Mouse (Mus musculus): ENCODE data around the gene Gng3. TPM values are rescaled to one million over a fixed set of nuclear protein-coding genes. Genes with fewer than 3 reads are reported as not detected.
"Not testable (repeated sequence)": the region's sequence is repeated elsewhere in the genome, so short reads cannot be mapped to it uniquely, and the experiment has no call there.

Gng3 gene
- polyA plus RNA-seq, 1 experiment from 2014 or later, result 2.9 TPM

DNA sequence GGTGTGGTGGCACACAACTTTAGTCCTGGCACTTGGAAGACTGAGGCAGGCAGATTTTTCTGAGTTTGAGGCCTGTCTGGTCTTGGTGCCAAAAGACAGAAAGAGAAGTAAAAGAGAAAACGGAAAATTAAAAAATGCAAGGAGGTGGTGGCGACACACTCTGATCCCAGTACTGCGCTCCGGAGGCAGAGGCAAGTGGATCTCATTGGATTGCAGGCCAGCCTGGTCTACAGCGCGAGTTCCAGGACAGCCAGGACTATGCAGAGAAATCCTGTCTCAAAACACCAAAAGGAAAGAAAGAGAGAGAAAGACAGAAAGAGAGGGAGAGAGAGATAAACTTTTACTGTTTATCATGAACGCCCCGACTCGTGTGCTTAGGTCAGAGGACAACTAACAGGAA, 31.8 kb upstream of the Gng3 start:
- peak overlapping the region; percentile 93 for H3K9ac ChIP-seq
- H3K4me1 ChIP-seq (replicated peaks), result peaks cover 12% of the 10 kb centered on the region
- 43% methylated on average over 9 of the region's 9 CpGs for WGBS
- H3K9me3 ChIP-seq (replicated peaks), result no peaks in the 10 kb centered on the region
- no peaks in the 10 kb centered on the region for H3K27me3 ChIP-seq (replicated peaks)
- peaks cover 28% of the 10 kb centered on the region for H3K36me3 ChIP-seq
- H3K4me3 ChIP-seq, result peak overlapping the region; percentile 84
- peak overlapping the region; percentile 92 for H3K4me2 ChIP-seq
- peak; percentile 15 for ATAC-seq (ENCODE audit: insufficient number of reproducible peaks, low FRiP score)
- peak overlapping the region; percentile 76 for H3K27ac ChIP-seq (ENCODE audit: poor library complexity, severe bottlenecking)

DNA sequence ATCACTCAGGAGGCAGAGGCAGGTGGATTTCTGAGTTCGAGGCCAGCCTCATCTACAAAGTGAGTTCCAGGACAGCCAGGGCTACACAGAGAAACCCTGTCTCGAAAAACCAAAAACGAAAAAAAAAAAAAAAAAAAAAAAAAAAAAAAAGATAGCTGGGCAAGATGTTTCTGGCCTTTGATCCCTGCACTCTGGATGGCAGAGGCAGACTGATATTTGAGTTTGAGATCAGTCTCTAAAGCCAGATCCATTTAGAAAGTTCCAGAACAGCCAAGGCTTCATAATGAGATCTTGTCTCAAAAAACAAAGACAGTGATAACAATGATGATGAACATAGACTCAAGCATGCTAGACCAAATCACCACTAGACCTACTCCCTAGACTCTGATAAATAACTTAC, 31.4 kb upstream of the Gng3 start:
- Histone ChIP-seq H3K4me1 (replicated peaks) (peaks cover 12% of the 10 kb centered on the region), H3K36me3 (peaks cover 24% of the 10 kb centered on the region), H3K4me3 (peak overlapping the region; percentile 84), H3K4me2 (peak overlapping the region; percentile 92)
- not testable (repeated sequence) for H3K27ac ChIP-seq (ENCODE audit: poor library complexity, severe bottlenecking); H3K9me3 ChIP-seq (replicated peaks); H3K9ac ChIP-seq; ATAC-seq (ENCODE audit: insufficient number of reproducible peaks, low FRiP score); H3K27me3 ChIP-seq (replicated peaks)
- WGBS, result 74% methylated on average over 3 of the region's 3 CpGs

DNA sequence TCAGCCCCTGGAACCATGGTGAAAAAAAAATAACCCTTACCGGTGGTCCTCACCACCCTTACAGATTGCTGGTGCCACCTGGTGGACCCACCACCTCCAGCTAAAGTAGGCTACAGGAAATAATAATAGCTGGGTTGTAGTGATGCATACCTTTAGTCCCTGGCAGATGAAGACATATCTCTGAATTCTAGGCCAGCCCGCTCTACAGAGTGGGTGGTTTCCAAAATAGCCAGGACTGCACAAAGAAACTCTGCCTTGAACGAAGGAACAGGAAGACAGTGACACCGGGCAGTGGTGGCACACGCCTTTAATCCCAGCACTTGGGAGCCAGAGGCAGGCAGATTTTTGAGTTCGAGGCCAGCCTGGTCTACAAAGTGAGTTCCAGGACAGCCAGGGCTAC, 25.3 kb upstream of the Gng3 start:
- Histone ChIP-seq H3K4me1 (replicated peaks) (no peaks in the 10 kb centered on the region), H3K9me3 (replicated peaks) (no peaks in the 10 kb centered on the region), H3K4me3 (no peak overlapping the region), H3K4me2 (no peak overlapping the region), H3K27ac (ENCODE audit: poor library complexity, severe bottlenecking) (no peak overlapping the region), H3K9ac (no peak overlapping the region), H3K27me3 (replicated peaks) (no peaks in the 10 kb centered on the region), H3K36me3 (no peaks in the 10 kb centered on the region)
- ATAC-seq (ENCODE audit: insufficient number of reproducible peaks, low FRiP score), result no peak
- WGBS, result 73% methylated on average over 6 of the region's 6 CpGs

DNA sequence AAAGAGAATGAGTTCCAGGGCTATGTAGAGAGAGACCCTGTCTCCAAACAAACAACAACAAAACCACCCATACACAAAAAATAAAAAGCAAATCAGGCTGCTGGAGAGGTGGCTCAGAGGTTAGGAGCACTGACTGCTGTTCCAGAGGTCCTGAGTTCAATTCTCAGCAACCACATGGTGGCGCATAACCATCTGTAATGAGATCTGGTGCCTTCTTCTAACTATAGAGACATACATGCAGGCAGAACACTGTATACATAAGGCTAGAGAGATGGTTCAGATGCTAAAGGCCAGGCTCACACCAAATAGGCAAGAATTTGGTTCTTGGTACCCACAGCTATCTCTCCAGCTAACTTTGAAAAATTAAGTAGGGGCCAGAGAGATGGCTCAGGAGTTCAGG, 20.0 kb upstream of the Gng3 start:
- no peaks in the 10 kb centered on the region for H3K4me1 ChIP-seq (replicated peaks)
- H3K4me3 ChIP-seq, result no peak overlapping the region
- no peaks in the 10 kb centered on the region for H3K36me3 ChIP-seq
- WGBS, result 10% methylated on average over 1 of the region's 1 CpGs
- H3K9ac ChIP-seq, result no peak overlapping the region
- no peaks in the 10 kb centered on the region for H3K27me3 ChIP-seq (replicated peaks)
- H3K27ac ChIP-seq (ENCODE audit: poor library complexity, severe bottlenecking), result no peak overlapping the region
- H3K9me3 ChIP-seq (replicated peaks), result no peaks in the 10 kb centered on the region
- no peak for ATAC-seq (ENCODE audit: insufficient number of reproducible peaks, low FRiP score)
- H3K4me2 ChIP-seq, result no peak overlapping the region

DNA sequence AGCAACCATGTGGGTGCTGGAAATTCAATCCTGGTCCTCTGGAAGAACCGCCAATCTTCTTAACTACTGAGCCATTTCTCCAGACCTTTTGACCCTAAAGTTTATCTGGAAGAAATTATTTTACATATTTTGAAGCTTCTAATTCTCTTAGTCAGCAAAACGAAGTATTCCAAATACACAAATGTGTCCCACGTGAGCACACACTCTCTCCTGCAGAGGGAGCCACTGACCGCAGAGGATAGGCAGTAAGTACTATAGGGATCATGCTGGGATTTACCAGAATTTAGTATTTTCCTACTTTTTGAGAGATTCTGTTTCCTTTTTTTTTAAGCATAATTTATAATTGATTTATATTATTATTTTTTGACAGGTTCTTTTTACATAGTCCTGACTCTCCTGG, 18.7 kb upstream of the Gng3 start:
- Histone ChIP-seq H3K4me3 (no peak overlapping the region), H3K36me3 (no peaks in the 10 kb centered on the region), H3K9me3 (replicated peaks) (no peaks in the 10 kb centered on the region), H3K9ac (no peak overlapping the region), H3K27ac (ENCODE audit: poor library complexity, severe bottlenecking) (no peak overlapping the region), H3K27me3 (replicated peaks) (no peaks in the 10 kb centered on the region), H3K4me2 (no peak overlapping the region), H3K4me1 (replicated peaks) (no peaks in the 10 kb centered on the region)
- no peak for ATAC-seq (ENCODE audit: insufficient number of reproducible peaks, low FRiP score)
- 37% methylated on average over 4 of the region's 4 CpGs for WGBS

DNA sequence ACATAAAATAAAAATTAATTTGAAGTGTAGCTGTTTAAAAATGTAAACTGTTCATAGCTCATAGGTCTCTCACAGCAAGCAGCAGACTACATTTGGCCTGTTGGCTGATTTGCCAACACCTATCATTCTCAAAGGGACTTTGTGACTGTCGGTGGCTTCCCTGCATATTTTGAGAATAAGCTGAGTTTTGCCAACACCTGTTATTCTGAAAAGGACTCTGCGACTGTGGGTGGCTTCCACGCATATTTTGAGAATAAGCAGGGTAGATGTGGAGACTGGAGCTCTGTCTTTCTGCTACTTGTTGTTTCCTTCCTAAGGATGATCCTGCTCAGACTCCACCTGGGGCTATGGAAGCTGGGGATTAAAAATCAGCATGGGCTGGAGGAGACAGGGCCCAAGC, 14.1 kb upstream of the Gng3 start:
- H3K4me1 ChIP-seq (replicated peaks), result peaks cover 9% of the 10 kb centered on the region
- H3K27ac ChIP-seq (ENCODE audit: poor library complexity, severe bottlenecking), result no peak overlapping the region
- H3K27me3 ChIP-seq (replicated peaks), result no peaks in the 10 kb centered on the region
- peaks cover 7% of the 10 kb centered on the region for H3K36me3 ChIP-seq
- no peaks in the 10 kb centered on the region for H3K9me3 ChIP-seq (replicated peaks)
- H3K4me2 ChIP-seq, result no peak overlapping the region
- 78% methylated on average over 3 of the region's 3 CpGs for WGBS
- H3K4me3 ChIP-seq, result no peak overlapping the region
- H3K9ac ChIP-seq, result no peak overlapping the region
- ATAC-seq (ENCODE audit: insufficient number of reproducible peaks, low FRiP score), result no peak

DNA sequence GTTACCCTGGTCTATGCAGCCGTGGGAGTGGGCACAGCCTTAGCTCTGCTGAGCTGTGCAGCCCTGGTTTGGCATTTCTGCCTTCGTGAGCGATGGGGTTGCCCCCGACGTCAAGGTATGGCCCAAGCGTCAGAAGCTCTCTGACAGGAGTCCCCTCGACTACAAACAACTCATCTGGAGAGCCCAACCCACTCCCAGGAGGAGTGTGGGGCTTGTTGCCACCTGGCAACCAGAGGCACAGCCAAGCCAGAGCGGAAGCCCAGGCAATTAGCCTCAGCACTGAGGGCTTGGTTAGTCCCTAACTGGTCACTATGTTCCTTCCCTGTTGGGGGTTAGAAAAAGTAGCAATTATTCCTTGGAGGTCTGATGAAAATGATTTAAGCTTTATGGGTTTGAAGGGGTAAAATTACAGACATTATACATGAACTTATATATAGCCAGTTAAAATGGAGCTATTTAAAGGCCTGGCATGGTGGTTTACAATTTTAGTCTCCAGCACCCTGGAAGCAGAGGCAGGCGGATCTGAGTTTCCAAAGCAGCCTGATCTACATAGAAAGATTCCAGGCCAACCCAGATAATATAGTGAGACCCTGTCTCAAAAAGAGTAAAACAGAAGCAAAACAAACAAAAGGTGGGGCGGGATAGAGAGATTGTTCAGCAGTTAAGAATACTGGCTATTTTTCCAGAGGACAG, 13.4 kb upstream of the Gng3 start:
- H3K36me3 ChIP-seq, result peaks cover 14% of the 10 kb centered on the region
- no peak overlapping the region for H3K27ac ChIP-seq (ENCODE audit: poor library complexity, severe bottlenecking)
- H3K9me3 ChIP-seq (replicated peaks), result no peaks in the 10 kb centered on the region
- peaks cover 9% of the 10 kb centered on the region for H3K4me1 ChIP-seq (replicated peaks)
- no peak overlapping the region for H3K4me2 ChIP-seq
- H3K9ac ChIP-seq, result no peak overlapping the region
- WGBS, result 56% methylated on average over 10 of the region's 10 CpGs
- H3K4me3 ChIP-seq, result no peak overlapping the region
- no peaks in the 10 kb centered on the region for H3K27me3 ChIP-seq (replicated peaks)
- no peak for ATAC-seq (ENCODE audit: insufficient number of reproducible peaks, low FRiP score)

DNA sequence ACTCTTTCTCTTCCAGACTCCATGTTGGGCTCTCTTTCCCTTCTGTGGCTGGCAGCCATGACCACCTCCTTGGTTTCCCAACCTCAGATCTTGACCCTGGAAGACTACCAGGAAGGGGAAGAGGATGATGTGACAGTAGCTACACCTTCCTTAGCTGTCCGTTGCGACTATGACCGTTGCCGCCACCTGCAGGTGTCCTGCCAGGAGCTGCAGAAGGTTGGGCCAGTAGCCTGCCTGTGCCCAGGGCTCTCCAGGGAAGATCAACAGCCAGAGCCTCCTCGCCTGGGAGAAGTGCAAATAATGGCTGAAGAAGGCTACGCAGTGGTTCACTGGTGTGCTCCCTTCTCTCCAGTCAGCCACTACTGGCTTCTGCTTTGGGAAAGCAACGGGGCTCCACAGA, 12.6 kb upstream of the Gng3 start:
- Histone ChIP-seq H3K36me3 (peaks cover 21% of the 10 kb centered on the region), H3K4me2 (no peak overlapping the region), H3K9ac (no peak overlapping the region), H3K27ac (ENCODE audit: poor library complexity, severe bottlenecking) (no peak overlapping the region), H3K4me1 (replicated peaks) (peaks cover 9% of the 10 kb centered on the region), H3K27me3 (replicated peaks) (no peaks in the 10 kb centered on the region), H3K4me3 (no peak overlapping the region), H3K9me3 (replicated peaks) (no peaks in the 10 kb centered on the region)
- ATAC-seq (ENCODE audit: insufficient number of reproducible peaks, low FRiP score), result no peak
- 46% methylated on average over 7 of the region's 7 CpGs for WGBS

DNA sequence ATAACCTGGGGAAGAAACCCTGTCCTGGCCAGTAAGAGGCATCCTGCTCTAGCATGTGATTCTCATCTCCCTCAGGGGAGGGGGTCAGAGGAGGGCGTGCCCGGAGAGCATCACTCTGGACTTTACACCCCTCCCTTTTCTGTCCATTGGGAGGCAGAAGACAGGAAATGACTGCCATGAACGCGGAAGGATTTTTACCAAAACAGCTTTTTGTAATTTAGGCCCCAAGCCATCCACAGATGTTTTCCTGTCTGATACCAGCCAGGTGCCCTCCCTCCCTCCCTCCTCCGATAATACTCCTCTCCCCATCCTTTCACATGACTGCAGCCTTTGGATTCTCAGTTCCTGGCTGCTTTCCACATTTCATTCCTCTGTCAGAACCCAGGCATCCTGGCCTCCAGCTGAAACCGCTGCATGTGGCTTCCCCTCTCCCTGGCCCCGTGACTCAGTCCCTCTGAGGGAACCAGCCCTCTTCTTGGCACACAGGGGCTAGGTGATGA, 11.5 kb upstream of the Gng3 start, which contains the start of gene Lrrn4cl:
Gene Lrrn4cl, plus strand, starts transcription at position 367 of the 500 bp plus-strand sequence.
- H3K9me3 ChIP-seq (replicated peaks), result no peaks in the 10 kb centered on the region
- H3K9ac ChIP-seq, result 0 out of 2 replicates have a peak within 1 kb of the TSS, but pooled peaks have one; percentile 44
- peak within 1 kb of the TSS; percentile 55 for H3K27ac ChIP-seq (ENCODE audit: poor library complexity, severe bottlenecking)
- H3K36me3 ChIP-seq, result peaks cover 33% of the 10 kb centered on the region
- no peak within 1 kb of the TSS for H3K4me3 ChIP-seq
- 18% methylated on average over 7 of the region's 7 CpGs for WGBS
- peak within 1 kb of the TSS; percentile 44 for H3K4me2 ChIP-seq
- peaks cover 9% of the 10 kb centered on the region for H3K4me1 ChIP-seq (replicated peaks)
- H3K27me3 ChIP-seq (replicated peaks), result no peaks in the 10 kb centered on the region
- ATAC-seq (ENCODE audit: insufficient number of reproducible peaks, low FRiP score), result peak; percentile 44; the same call in 1 of the 2 replicates

DNA sequence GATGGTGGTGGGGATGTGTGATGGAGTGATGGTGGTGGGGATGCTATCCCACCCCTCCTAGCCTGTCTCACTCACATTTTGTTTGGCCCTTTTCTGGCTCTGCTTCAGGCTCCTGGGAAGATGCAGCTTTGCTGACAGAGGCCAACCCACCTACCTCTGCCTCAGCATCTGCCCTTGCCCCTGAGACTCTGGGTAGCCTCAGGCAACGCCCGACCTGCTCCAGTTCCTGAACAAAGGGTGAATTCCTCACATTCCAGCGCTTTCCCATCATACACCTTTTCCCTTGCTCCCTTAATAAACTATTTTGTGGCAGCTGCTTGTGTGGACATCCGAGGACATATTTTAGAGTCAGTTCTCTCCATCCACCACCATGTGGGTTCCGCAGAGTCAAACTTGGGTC, 9.4 kb upstream of the Gng3 start:
- H3K27me3 ChIP-seq (replicated peaks), result no peaks in the 10 kb centered on the region
- WGBS, result 76% methylated on average over 5 of the region's 5 CpGs

DNA sequence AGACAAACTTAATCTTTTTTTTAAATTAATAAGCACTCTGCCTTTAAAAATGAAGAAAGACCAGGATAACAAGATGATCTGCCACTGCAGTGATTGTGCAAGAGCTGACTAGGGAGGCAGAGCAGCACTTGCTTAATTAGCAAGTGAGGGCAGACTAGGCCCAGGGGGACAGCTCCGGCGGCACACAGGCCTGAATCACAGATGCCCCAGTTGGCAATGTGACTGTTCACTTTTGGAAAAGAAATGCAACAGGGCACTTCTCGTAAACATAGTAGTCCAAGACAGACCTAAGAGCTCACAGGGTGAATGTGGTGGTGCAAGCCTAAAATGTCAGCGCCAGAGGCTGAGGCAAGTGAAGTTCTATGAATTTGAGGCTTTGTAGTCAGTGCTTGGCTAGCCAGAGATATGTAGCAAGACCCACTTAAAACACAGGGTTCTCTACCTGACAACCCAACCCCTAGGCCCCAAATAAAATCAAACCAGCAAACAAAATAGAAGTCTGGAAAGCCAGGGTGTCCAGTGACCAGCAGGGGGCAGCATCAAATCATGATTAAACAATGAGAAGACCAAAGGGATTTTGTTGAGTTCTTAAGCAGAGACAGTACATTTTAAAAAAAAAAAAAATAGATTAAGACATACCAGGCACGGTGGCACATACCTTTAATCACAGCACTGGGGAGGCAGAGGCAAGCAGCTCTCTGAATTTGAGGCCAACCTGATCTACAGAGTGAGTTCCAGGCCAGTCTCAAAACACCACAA, 5.6 kb upstream of the Gng3 start:
- Histone ChIP-seq H3K9me3 (replicated peaks) (no peaks in the 10 kb centered on the region), H3K4me3 (no peak overlapping the region), H3K4me1 (replicated peaks) (peaks cover 13% of the 10 kb centered on the region), H3K36me3 (peaks cover 41% of the 10 kb centered on the region), H3K27ac (ENCODE audit: poor library complexity, severe bottlenecking) (no peak overlapping the region), H3K9ac (no peak overlapping the region), H3K27me3 (replicated peaks) (no peaks in the 10 kb centered on the region), H3K4me2 (no peak overlapping the region)
- 61% methylated on average over 5 of the region's 5 CpGs for WGBS
- ATAC-seq (ENCODE audit: insufficient number of reproducible peaks, low FRiP score), result no peak

More for the DNA sequence above, 9.4 kb upstream of the Gng3 start:
- Histone ChIP-seq H3K4me1 (replicated peaks) (peaks cover 9% of the 10 kb centered on the region), H3K36me3 (peaks cover 35% of the 10 kb centered on the region), H3K9me3 (replicated peaks) (no peaks in the 10 kb centered on the region), H3K9ac (no peak overlapping the region), H3K4me2 (no peak overlapping the region), H3K27ac (ENCODE audit: poor library complexity, severe bottlenecking) (no peak overlapping the region), H3K4me3 (no peak overlapping the region)
- no peak for ATAC-seq (ENCODE audit: insufficient number of reproducible peaks, low FRiP score)
